Mouse (Mus musculus) spleen, adult 12 weeks (tissue): ENCODE measurements around the gene Pabpn1.

Experiments used
- DNase-seq: peaks from one replicate; pipeline ENCODE4 v3.0.0; 2022; ENCODE audit warnings: low spot score

Pabpn1 gene

GRCm38 (mm10) chr14:54892200-54892599 is at the start of gene Pabpn1:
Gene Pabpn1 (plus strand): TSS chr14:54892500.
- DNase-seq: no peak

GRCm38 (mm10) chr14:54843461-54843860 is 48.8 kb upstream of the Pabpn1 start:
- no peak for DNase-seq

GRCm38 (mm10) chr14:54855726-54856125 is 36.6 kb upstream of the Pabpn1 start:
- no peak for DNase-seq

GRCm38 (mm10) chr14:54856703-54857102 is 35.6 kb upstream of the Pabpn1 start:
- DNase-seq: no peak

DNA sequence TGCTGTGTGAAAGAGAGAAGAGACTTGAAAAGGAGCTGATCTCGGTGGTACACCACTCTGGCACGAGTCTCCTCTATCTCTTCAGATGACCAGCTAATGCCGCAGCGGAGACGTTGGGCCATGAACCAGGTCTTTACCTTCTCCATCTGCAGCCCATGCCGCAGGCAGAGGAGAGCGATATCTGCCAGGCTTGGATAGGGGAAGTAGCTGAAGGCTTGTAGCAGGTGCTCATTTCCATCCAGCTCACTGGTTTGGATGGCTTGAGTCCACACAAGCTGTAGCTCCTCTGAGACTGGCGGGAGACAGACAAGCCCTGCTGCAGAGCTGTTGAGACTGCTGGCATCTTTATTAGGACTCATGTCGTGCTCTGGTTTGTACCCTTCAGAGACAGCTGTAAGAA is 34.4 kb upstream of the Pabpn1 start:
- no peak for DNase-seq

DNA sequence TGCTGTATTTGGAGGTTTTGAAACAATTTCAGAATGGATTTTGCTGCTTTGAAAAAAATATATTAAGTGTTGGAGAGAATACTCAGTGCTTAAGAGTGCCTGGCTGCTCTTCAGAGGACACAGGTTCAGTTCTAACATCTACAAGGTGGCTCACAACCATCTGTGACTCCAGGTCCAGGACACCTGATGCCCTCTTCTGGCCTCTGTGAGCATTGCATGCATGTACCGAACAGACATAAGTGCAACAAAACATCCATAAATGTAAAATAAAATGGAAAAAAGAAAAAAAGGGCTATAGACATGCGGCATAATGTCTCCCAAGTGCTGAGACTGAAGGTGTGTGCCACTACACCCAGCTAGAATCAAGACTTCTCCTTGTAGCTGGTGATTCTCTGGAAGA is 31.8 kb upstream of the Pabpn1 start:
- no peak for DNase-seq

DNA sequence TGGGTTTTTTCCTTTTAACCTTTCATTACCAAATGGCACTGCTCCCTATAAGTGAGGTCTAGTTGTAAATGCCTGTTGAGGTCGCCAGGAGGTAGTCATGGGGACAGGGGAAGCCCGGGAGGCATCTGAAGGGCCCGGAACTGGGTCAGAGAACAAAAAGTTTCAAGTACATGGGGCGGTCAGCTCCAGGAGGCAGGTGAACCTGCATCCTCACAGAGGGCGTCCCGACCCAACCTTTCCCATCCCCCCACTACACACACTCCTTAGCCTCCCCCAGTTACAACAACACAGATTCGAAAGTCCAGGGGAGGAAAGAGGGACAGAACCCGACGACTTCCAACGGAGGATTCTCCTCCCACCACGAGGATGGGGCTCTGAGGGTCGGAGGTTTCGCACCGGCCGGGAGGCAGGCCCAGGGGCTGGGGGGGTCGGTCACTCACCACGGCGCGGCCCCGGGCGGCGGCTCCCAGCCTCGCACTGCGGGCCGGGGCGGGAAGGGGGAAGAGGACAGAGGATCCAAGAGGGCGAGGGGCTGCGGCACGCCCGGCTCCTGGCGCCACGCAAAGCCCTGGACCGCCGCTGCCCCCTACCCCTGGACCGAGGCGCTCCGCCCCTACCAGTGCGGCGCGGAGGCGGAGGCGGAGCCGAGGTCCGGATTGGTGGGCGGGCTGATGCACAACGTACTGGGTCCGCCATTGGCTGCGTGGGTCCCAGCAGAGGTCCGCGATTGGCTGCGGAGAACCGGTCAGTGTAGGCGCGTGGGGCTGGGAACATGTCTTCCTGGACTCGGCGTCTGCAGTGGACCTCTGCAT is 28.6 kb upstream of the Pabpn1 start:
- DNase-seq: peak; percentile 78

DNA sequence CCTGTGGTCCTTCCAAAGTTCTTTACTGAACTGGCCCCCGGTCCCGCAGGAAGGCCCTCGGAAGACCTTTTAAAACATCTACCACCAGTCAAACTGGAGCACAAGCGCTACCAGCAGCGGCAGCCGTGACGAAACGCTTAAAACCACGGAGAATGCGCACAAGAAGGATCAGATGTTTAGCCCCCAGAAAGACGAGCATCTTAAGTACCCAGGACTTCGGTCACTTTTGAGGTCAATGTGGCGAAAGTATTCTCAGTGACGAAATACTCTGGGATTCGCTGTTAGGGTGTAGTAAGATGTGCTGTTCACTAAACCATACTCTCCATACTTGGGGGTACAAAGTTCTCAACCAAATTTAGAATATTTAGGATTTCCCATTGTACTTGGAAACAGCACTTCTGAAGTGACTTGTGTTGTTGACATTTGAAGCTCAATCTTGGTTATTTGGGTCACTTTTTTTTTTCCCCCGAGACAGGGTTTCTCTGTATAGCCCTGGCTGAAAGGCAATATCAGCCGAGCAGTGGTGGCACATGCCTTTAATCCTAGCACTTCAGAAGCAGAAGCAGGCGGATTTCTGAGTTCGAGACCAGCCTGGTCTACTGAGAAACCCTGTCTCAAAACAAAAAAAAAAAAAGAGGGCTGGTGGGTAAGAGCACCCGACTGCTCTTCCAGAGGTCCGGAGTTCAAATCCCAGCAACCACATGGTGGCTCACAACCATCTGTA is 27.8 kb upstream of the Pabpn1 start:
- DNase-seq: no peak

- no peak for DNase-seq
Observed at GRCm38 (mm10) chr14:54865626-54866025, 26.7 kb upstream of the Pabpn1 start.

DNA sequence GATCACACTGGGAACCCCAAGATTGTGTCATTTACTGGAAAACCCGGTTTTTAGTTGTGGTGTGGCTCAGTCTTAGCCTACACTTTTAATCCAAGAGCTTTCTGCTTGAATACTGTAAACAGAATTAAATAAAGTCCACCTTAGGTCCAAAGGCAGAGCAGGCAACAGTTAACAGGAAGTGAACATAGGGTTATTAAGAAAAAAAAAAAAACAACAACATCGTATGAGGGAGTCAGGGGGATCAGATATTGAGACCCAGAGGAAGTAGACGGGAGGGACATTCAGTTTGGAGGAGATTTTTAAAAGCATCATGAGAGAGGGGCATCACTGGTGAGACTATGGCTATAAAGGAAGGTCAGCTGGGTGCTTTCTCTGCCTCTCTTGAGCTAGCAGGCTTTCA is 26.0 kb upstream of the Pabpn1 start:
- no peak for DNase-seq

DNA sequence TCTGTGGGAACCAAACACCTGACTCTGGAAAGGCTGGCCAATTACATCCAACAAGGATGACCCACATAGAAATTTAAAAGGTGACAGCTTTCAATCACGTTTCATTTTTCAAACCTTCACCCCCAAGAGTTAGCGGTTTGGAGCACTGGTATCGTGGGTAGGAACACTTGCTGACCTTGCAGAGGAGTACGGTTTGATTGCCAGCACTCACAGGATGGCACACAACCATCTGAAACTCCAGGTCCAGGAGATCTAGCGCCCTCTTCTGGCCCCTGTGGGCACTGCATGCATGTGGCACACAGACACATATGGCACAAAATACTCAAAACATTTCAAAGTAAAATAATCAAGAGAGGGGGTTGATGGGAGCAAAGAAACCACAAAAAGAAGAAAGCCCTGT is 25.4 kb upstream of the Pabpn1 start:
- peak; percentile 19 for DNase-seq

- no peak for DNase-seq
Observed at GRCm38 (mm10) chr14:54868026-54868425, 24.3 kb upstream of the Pabpn1 start.

DNA sequence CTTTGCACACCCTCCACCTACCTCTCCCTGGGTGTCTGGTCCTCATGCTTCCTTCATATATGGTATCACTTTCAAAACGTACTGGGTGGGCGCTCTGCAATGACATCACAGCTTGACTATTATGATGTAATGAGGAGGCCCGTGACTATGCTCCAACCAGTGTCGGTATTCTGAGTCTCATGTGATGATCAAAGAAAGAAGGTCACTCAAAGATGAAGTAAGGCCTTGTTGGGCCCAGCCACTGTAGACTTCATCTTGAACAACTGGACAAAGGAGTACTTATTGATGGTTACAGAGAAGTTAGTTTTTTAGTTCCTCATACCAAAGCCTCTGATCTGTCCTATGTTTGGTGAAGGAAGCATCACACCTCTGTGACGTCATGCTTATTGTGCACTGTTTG is 21.4 kb upstream of the Pabpn1 start, which contains the start of gene Homez:
Homez (minus strand) TSS at position 101 of the 400 bp plus-strand sequence.
- no peak for DNase-seq

DNA sequence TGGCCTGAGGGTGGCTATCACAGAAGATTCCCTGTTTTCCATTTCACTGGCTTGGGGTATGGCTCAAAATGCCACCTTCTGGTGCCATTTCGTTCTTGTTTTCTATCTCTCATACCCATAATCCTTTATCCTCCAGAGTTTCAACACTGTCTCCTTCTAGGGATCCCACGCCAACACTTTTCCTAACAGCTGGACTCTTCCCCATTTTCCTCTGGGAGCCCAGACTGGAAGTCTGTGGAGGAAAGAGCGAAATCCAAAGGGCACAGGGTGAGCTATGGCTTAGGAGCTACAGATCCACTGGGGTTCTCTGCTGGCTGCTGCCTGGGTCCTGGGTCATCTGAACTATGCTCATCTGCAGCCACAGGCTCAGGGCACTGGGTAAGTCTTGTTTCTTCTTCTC is 18.1 kb upstream of the Pabpn1 start:
- no peak for DNase-seq

DNA sequence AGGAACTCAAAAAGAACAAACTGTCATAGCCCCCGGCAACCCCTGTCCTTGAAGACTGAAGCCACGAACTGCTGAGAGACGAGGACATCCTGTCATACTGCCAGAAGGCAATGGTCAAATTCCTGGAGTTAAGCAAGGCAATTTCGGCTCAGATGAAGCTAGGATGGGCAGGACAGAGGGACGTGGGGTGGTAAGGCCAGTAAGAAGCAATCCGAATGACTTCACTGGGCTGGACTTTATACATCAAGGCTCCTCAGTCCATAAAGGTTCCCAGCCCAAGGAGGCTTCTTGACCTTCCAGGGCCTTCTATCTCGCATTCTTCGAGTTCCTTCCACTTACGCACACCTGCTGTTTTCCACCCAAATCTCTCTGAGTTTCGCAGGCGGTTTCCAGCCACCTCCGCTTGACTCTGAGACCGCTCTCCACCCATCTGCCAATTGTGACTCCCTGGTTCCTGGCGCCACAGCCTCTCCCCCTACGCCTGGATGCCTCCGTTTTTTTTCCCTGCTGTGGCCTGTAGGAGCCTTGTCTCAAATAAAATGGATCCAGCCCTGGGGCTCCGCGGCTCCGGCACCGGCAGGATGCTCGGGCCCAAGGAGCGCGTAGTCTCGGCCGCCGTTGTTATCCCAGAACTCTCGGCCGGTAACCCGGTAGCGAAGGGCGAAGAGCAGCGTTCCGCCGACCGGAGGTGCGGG is 16.3 kb upstream of the Pabpn1 start:
- no peak for DNase-seq

GRCm38 (mm10) chr14:54876539-54877047 is 15.7 kb upstream of the Pabpn1 start:
- DNase-seq: peak; percentile 77

DNA sequence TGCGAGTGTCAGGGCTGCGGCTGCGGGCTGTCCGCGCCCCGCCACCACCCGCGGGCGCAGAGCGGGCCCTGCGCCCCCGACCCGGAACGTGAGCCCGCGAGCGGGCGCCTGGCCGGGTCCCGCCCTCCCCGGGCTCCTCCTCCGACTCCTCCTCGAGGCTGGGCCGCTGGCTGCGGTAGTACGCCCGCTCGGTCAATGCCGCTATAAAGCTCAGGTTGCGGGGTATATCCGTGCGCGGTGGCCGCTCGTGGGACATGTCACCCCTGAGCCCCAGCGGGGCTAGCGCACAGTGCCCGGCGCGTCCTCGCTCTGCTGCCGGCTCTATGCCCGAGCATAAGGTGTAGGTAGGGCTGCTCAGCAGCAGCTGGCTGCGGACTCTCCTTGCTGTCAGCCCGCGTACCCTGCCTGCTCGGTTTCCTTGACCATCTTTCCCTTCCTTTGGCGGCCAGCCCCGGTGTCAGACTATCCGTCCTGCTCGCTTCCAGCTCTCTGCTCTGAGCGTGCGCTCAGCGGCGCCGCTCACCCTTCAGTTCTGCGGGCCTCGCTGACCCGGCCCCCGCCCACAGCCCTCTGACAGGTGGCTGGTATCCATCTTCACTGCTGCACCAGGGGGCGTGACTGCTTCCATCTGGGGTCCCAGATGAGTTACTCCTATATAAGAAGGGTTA is 15.1 kb upstream of the Pabpn1 start, which contains the start of gene Ppp1r3e:
Ppp1r3e (minus strand) TSS at position 503 of the 668 bp plus-strand sequence.
- peak; percentile 43 for DNase-seq

DNA sequence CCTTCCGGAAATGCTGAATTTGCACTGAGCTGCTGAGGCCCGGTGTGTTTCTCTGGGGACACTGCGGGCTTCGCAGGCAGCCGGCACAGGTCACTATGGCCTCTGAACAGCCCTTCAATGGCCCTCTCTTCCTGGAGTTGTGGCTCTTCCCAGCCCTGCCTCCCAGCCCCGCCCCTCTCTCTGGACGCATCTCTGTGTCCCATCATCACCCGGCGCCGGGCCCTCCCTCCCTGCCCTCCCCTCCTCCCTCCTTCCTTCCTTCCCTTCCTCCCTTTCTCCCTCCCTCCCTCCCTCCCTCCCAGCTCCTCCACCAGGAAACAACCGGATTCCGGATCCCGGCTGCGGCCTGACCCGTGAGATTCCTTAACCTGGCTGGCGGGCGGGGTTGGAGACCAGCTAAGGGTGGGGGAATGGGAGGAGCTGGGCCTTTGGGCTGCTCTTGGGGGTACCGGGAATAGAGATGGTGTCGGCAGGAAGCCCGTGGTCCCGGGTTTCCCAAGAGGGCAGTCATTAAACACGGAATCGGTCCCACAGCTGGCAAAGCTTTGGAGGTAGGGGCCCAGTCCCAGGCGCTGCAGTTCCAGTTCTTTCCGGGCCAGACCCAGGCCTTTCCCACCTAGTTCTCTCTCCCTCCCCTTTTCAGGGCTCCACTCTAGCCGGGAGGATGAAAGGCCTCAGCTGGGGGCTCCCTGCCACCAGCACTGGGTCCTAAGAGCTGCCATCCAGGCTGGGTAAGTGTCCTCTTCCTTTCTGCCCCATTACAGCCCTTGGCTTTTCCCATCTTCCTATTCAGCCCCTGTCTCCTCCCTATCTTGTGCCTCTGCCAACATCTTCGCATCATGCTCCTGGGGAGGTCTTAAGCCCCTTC is 8.9 kb upstream of the Pabpn1 start, which contains the start of the genes Bcl2l2 and Gm20521:
Bcl2l2 (plus strand) TSS at position 224 of the 868 bp plus-strand sequence.
Gm20521 (plus strand) TSS at position 288 of the 868 bp plus-strand sequence.
- DNase-seq: peak; percentile 29

DNA sequence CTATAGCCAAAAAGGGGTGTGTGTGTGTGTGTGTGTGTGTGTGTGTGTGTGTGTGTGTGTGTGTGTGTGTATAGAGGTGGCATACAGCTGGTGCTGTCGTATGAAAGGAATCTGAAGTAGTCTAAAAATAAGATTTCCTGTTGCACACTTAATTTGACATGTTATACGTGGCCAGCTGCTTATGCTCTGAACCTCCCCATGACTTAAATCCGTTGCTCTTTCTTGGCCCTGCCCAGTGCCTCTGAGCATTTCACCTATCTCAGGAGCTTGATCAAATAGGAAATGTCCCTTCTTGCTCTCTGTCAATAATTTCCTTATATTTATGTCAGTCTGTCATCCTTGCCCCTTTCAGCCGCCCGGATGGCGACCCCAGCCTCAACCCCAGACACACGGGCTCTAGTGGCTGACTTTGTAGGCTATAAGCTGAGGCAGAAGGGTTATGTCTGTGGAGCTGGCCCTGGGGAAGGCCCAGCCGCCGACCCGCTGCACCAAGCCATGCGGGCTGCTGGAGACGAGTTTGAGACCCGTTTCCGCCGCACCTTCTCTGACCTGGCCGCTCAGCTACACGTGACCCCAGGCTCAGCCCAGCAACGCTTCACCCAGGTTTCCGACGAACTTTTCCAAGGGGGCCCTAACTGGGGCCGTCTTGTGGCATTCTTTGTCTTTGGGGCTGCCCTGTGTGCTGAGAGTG is 8.1 kb upstream of the Pabpn1 start:
- DNase-seq: no peak

GRCm38 (mm10) chr14:54885309-54885708 is 7.0 kb upstream of the Pabpn1 start:
- no peak for DNase-seq
